ENCODE assay signal across 20 mouse cellular contexts in the genomic region with DNA sequence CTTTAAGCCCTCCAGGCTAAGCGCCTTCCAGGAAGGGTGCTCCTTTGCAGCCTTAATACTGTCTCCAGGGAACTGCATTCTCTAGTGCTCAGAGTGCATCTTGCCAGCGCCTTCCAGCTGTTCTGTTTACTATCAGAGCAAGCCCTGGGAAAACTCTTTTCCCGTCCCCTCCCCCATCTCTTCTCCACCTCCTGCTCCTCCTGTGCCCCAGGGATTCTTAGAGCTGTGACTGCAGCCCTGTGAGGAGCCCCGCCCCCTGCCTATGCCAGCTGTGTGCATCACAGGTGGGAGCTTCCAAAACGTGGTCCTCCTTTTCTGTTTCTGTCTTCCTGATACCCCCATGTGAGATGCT.
A peak's percentile ranks its signal among the peaks of the same experiment; 100 is the strongest.
DNase-seq lines count a peak whose midpoint lies in the region; ATAC-seq lines count a peak whose summit lies in the region.
"Had no signal": no experiment of that assay in that cellular context is flagged by ENCODE, and none has a peak within 500 bp of the region (broad histone marks: within the 10 kb centered on the region; RNA-seq: fewer than 3 reads in every experiment).

No protein-coding gene starts in this region.

- H3K27ac ChIP-seq in forebrain, embryonic 11.5 days (ENCODE audit: low read depth, low read length), result no peak overlapping the region
- H3K27ac ChIP-seq in forebrain, embryonic 16.5 days (ENCODE audit: low read length), result no peak overlapping the region
- H3K27ac ChIP-seq in neural tube, embryonic 13.5 days (replicated peaks), result no peak overlapping the region
- no peak overlapping the region; the same call in 1 of the 2 replicates for H3K27ac ChIP-seq in embryonic facial prominence, embryonic 10.5 days (replicated peaks)
- peak overlapping the region; percentile 48; the same call in 1 of the 2 replicates for H3K27ac ChIP-seq in midbrain, embryonic 16.5 days (ENCODE audit: low read length)
- H3K27ac ChIP-seq: stomach, embryonic 15.5 days had no signal

- no peaks in the 10 kb centered on the region for H3K9me3 ChIP-seq in forebrain, embryonic 11.5 days (ENCODE audit: control insufficient read depth, low read length)
- H3K9me3 ChIP-seq in forebrain, embryonic 16.5 days (ENCODE audit: control insufficient read depth, low read length), result no peaks in the 10 kb centered on the region
- no peaks in the 10 kb centered on the region for H3K9me3 ChIP-seq in neural tube, embryonic 13.5 days
- H3K9me3 ChIP-seq in embryonic facial prominence, embryonic 10.5 days, result no peaks in the 10 kb centered on the region
- no peaks in the 10 kb centered on the region for H3K9me3 ChIP-seq in midbrain, embryonic 16.5 days (replicated peaks; ENCODE audit: control insufficient read depth, low read length, poor library complexity, severe bottlenecking)
- H3K9me3 ChIP-seq: stomach, embryonic 15.5 days had no signal

- DNase-seq in forebrain, embryonic 11.5 days (ENCODE audit: low spot score), result no peak
- DNase-seq in neural tube, embryonic 10.5 days (ENCODE audit: extremely low spot score, low spot score), result no peak
- peak; percentile 32 for DNase-seq in embryonic facial prominence, embryonic 10.5 days (ENCODE audit: low spot score)
- no peak for DNase-seq in embryo, embryonic 9.5 days (ENCODE audit: extremely low spot score)
- DNase-seq: adrenal gland, adult 2 months; cerebellum, adult 9-10 months; heart, adult 11 months; heart, postnatal 36 days; kidney, adult 2 months; kidney, postnatal 10 days; liver; thymus, adult 2 months had no signal

- no peak overlapping the region for H3K4me2 ChIP-seq in forebrain, embryonic 11.5 days (ENCODE audit: low read depth, low read length, severe bottlenecking)
- H3K4me2 ChIP-seq in forebrain, embryonic 16.5 days (ENCODE audit: low read length), result no peak overlapping the region
- no peak overlapping the region for H3K4me2 ChIP-seq in neural tube, embryonic 13.5 days
- 0 out of 2 replicates have a peak overlapping the region, but pooled peaks have one; percentile 14 for H3K4me2 ChIP-seq in midbrain, embryonic 16.5 days (ENCODE audit: low read length)
- H3K4me2 ChIP-seq: stomach, embryonic 15.5 days had no signal

- WGBS in forebrain, embryonic 11.5 days, result 3% methylated on average over 5 of the region's 5 CpGs
- WGBS in forebrain, embryonic 16.5 days, result 6% methylated on average over 5 of the region's 5 CpGs
- WGBS in neural tube, embryonic 13.5 days, result 4% methylated on average over 5 of the region's 5 CpGs
- 2% methylated on average over 5 of the region's 5 CpGs for WGBS in embryonic facial prominence, embryonic 10.5 days
- WGBS in midbrain, embryonic 16.5 days, result 9% methylated on average over 5 of the region's 5 CpGs

- H3K4me1 ChIP-seq in forebrain, embryonic 11.5 days (replicated peaks; ENCODE audit: control insufficient read depth, insufficient read depth, low read length), result peaks cover 14% of the 10 kb centered on the region
- peaks cover 23% of the 10 kb centered on the region for H3K4me1 ChIP-seq in forebrain, embryonic 16.5 days (replicated peaks; ENCODE audit: control insufficient read depth, insufficient read depth, low read length)
- peaks cover 39% of the 10 kb centered on the region for H3K4me1 ChIP-seq in neural tube, embryonic 13.5 days (replicated peaks)
- peaks cover 41% of the 10 kb centered on the region for H3K4me1 ChIP-seq in embryonic facial prominence, embryonic 10.5 days
- H3K4me1 ChIP-seq in midbrain, embryonic 16.5 days (ENCODE audit: control insufficient read depth, insufficient read depth, low read length), result peaks cover 27% of the 10 kb centered on the region
- H3K4me1 ChIP-seq: stomach, embryonic 15.5 days had no signal

- no peak overlapping the region for H3K9ac ChIP-seq in forebrain, embryonic 11.5 days (ENCODE audit: low read length)
- H3K9ac ChIP-seq in forebrain, embryonic 16.5 days (replicated peaks; ENCODE audit: low read depth, low read length), result no peak overlapping the region
- H3K9ac ChIP-seq in neural tube, embryonic 13.5 days, result no peak overlapping the region
- peak overlapping the region; percentile 33; the same call in 1 of the 2 replicates for H3K9ac ChIP-seq in midbrain, embryonic 16.5 days (ENCODE audit: low read depth, low read length)
- H3K9ac ChIP-seq: stomach, embryonic 15.5 days had no signal

- peaks cover 2% of the 10 kb centered on the region; the same call in 1 of the 2 replicates for H3K27me3 ChIP-seq in forebrain, embryonic 11.5 days (ENCODE audit: control insufficient read depth, insufficient read depth, low read length)
- 0 out of 2 replicates have a peak, but pooled peaks cover 2% of the 10 kb centered on the region for H3K27me3 ChIP-seq in forebrain, embryonic 16.5 days (replicated peaks; ENCODE audit: control insufficient read depth, insufficient read depth, low read length)
- H3K27me3 ChIP-seq in neural tube, embryonic 13.5 days, result peaks cover 34% of the 10 kb centered on the region
- peaks cover 53% of the 10 kb centered on the region for H3K27me3 ChIP-seq in embryonic facial prominence, embryonic 10.5 days (replicated peaks; ENCODE audit: low read depth, poor library complexity, severe bottlenecking)
- H3K27me3 ChIP-seq in midbrain, embryonic 16.5 days (ENCODE audit: control insufficient read depth, insufficient read depth, low read depth, low read length), result no peaks in the 10 kb centered on the region

- no peaks in the 10 kb centered on the region for H3K36me3 ChIP-seq in forebrain, embryonic 11.5 days (ENCODE audit: control insufficient read depth, insufficient read depth, low read length)
- H3K36me3 ChIP-seq in forebrain, embryonic 16.5 days (ENCODE audit: control insufficient read depth, insufficient read depth), result no peaks in the 10 kb centered on the region
- H3K36me3 ChIP-seq in neural tube, embryonic 13.5 days, result no peaks in the 10 kb centered on the region
- no peaks in the 10 kb centered on the region for H3K36me3 ChIP-seq in embryonic facial prominence, embryonic 10.5 days (replicated peaks)
- no peaks in the 10 kb centered on the region for H3K36me3 ChIP-seq in midbrain, embryonic 16.5 days (ENCODE audit: control insufficient read depth, insufficient read depth, low read length)
- H3K36me3 ChIP-seq: stomach, embryonic 15.5 days had no signal

- ATAC-seq in forebrain, embryonic 11.5 days (replicated peaks; ENCODE audit: low FRiP score), result peak; percentile 42; the same call in 1 of the 2 replicates
- ATAC-seq in forebrain, embryonic 16.5 days, result no peak
- peak; percentile 55; the same call in 1 of the 2 replicates for ATAC-seq in neural tube, embryonic 13.5 days (ENCODE audit: low read depth)
- ATAC-seq in midbrain, embryonic 16.5 days, result no peak
- ATAC-seq in megakaryocyte, adult 5-6 weeks (ENCODE audit: poor library complexity, severe bottlenecking), result no peak
- ATAC-seq: CD4-positive, CD25-positive, alpha-beta regulatory T cell, adult 4 months; inflammation-experienced regulatory T-cells, adult 6 months; lung, postnatal 0 days had no signal

- no peak overlapping the region for H3K4me3 ChIP-seq in forebrain, embryonic 11.5 days (ENCODE audit: low read depth, low read length)
- no peak overlapping the region for H3K4me3 ChIP-seq in forebrain, embryonic 16.5 days (replicated peaks; ENCODE audit: low read length)
- no peak overlapping the region for H3K4me3 ChIP-seq in neural tube, embryonic 13.5 days
- 0 out of 2 replicates have a peak overlapping the region, but pooled peaks have one; percentile 2 for H3K4me3 ChIP-seq in embryonic facial prominence, embryonic 10.5 days
- H3K4me3 ChIP-seq in midbrain, embryonic 16.5 days (ENCODE audit: low read depth, low read length), result no peak overlapping the region
- H3K4me3 ChIP-seq: stomach, embryonic 15.5 days had no signal

Comparison
In these comparisons a context has a peak if more than half of its experiments do, and no peak if none do; other contexts are left out.
1. ATAC-seq: peak in forebrain, embryonic 11.5 days (single experiment) and neural tube, embryonic 13.5 days (single experiment); none in forebrain, embryonic 16.5 days (single experiment), midbrain, embryonic 16.5 days (single experiment) and megakaryocyte, adult 5-6 weeks (single experiment).